Mouse (Mus musculus) gastrocnemius, adult 8-10 months (tissue): ENCODE measurements at regions not wholly inside any gene's neighbourhood (a gene's known extent, or its start where the extent isn't known, plus 50 kb on each side); places are given as distances from the start of the nearest gene placed in this dataset.
A peak's percentile ranks its signal among the peaks of the same experiment; 100 is the strongest.

Experiments
- DNase-seq, 2 experiments: peaks; one replicate each; pipeline ENCODE4 v3.0.0; 2022; ENCODE audit warnings: low spot score in 2 of 2

- peak; percentile 56 to 60 for DNase-seq
These were observed 51.2 kb upstream of the Tmem72 start for GRCm38 (mm10) chr6:116767738-116768522.

GRCm38 (mm10) chr6:116774954-116775675, 58.4 kb upstream of the Tmem72 start:
- no peak for DNase-seq

GRCm38 (mm10) chr6:116786553-116787335, 70.0 kb upstream of the Tmem72 start:
- DNase-seq: no peak

DNA sequence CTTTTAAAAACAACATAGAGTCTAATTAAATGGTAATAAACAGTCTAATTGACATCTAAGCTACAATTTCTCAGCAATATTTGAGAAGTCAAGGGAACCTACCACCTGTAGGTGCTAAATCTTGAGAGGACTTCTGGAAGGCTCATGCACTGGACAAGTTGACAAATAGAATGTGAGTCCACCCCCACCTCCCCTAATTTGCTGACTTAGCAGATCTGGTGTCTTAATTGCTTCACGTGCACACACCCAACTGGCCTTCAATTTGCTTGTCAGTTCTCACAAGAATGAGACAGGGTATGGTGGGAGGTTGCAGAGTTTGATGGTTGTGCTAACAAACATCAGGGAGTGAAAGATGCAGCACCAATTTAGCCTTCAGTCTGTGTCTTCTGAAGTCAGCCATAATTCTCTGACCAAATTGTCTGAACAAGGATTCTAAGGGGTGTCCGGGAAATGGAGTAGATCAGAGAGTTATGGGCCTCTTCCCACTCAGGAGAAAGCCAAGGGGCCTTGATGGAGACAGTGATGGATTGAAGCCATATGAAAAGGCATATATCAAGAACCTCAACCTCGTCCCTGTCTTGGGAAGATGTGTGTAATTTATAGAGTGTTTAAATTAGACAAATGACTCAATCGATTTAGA, 76.7 kb upstream of the Tmem72 start:
- DNase-seq: no peak

DNA sequence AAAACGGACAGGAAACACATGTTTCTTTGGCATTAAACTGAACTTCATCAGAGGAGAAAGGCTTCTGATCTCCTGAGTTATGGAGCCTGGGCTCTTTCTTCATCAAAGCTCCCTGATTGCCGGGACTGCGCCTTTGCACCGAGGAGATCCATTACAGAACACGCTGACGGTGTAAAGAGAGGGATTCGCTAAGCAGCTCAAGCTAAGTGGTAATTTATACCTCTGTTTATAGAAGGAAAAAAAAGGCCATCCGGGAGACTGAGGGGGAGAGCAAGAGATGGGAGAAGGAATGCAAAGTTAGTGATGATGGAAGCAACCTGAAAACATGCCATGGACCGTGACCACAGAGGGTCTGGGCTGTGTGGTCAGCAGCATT, 77.2 kb upstream of the Tmem72 start:
- DNase-seq: no peak

DNA sequence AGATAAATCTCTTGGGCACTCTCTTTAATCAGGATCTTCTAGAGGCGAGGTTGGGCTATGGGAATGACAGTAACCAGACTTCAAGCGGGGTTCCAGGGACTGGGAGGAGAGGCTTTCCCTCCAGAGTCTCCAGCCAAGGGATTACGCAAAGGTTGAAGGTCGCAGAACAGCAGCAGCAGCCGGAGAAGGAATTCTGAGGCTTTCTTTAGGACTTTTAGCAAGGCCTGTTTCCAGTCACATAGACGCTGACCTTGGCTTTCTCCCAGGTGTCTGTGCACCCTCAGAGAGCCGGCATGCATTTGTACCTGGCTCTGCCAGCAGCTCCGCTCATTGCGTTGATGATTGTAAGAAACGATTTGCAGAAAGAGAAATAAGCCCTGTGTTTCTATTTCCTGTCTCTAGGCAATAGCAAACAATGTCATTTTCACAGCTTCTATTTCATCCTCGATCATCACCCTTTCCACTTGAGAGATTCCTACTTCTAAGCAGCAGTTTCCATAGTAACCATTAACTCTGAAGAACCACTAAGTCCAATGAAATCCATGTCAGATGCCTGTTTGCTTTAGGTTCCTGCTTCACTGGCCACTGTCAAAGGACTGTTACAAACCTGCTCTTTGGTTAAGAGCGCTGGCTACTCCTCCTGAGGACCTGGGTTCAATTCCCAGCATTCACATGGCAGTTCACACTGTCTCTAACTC, 104.7 kb upstream of the Tmem72 start:
- peak in 1 of 2 experiments; percentile 8 for DNase-seq

GRCm38 (mm10) chr6:116822605-116823004, 105.9 kb upstream of the Tmem72 start:
- DNase-seq: no peak

GRCm38 (mm10) chr6:116825628-116826027, 108.9 kb upstream of the Tmem72 start:
- no peak for DNase-seq

DNA sequence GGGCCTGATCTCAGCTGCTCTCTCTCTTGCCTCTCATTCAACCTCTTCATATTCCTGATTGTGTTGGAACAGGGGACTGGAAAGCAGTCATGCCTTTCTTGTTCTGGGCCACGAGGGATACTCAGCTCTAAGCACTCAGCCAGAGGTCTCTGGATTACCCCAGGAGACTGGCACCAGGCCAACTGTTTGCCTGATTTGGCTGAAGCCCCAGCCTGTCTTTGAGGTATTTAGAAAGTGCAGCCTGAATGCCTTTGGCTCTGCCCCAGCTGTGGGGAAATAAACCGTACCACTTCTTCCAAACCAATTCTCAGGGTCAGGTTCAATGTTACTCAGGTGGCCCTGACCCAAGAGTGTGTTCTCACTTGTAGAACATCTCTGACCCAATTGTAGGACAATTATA, 112.6 kb upstream of the Tmem72 start:
- peak; percentile 22 to 41 for DNase-seq

- DNase-seq: no peak
These were observed 129.5 kb upstream of the Tmem72 start for GRCm38 (mm10) chr6:116845990-116846862.

DNA sequence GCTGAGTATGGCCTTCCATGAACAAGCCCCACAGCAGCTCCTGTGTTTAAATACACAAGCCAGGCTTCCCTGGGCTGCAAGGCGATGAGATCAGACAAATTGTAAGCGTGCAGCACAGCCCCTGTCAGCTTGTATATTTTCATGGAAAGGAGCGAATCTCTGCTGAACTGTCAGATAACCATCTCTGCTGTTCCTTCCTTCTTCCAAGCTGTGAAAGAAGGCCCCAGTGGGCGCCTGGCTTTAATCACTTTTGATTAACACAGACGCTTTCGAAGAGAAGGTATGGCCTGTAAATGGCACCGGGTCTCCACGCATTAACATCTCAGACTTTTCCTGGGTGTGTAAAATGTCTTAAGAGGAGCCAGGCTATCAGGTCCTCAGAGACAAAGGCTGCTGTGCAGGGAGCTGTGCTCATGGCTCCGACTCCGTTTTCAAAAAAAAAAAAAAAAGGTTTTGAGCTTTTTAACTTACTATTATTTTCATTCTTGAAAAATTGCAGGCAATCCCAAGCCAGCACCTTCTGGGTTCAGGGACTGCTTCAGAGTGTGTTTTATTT, 131.9 kb upstream of the Tmem72 start:
- no peak for DNase-seq

- no peak for DNase-seq
These were observed 137.3 kb upstream of the Tmem72 start for GRCm38 (mm10) chr6:116854029-116854428.

DNA sequence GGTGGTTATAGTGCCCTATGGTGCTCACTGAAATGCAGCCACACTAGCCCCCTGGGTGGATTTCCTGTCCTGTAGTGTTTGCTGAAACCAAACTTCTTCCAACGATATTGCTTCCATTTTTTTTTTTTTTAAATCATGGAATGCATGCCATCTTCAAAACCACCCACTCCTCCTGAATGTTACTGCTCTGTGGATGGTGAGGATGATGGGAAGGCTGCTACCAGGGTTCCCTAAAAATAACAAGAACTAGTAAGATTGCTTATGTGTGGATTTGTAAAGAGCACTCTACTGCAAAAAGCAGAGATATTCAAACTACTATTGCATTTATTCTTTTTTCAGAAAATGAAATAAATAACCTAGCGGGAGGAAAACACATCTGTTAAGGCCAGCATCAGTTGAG, 139.4 kb upstream of the Tmem72 start:
- DNase-seq: no peak

- no peak for DNase-seq
These were observed 140.3 kb upstream of the Tmem72 start for GRCm38 (mm10) chr6:116856917-116857491.

- DNase-seq: no peak
These were observed 146.4 kb upstream of the Tmem72 start for GRCm38 (mm10) chr6:116863130-116863529.

- DNase-seq: no peak
These were observed 146.9 kb upstream of the Tmem72 start for GRCm38 (mm10) chr6:116863626-116864025.

DNA sequence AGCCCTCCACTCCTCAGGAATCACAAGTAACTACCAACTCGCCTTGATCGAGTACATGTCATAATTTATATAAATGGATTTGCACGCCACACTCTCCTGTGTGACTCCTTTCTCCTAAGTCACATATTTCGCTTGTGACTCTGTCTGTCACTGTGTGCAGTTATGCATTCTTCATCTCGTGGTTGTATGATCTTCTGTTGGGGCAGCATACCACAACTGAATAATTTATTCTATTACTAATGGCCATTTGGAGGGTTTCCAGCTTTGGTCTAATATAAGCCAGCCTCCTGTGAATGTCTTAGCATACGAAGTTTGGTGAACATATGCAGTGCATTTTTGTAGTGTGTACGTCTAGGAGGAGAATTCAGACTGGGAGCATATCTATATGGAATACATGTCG, 176.6 kb upstream of the Tmem72 start:
- DNase-seq: no peak

DNA sequence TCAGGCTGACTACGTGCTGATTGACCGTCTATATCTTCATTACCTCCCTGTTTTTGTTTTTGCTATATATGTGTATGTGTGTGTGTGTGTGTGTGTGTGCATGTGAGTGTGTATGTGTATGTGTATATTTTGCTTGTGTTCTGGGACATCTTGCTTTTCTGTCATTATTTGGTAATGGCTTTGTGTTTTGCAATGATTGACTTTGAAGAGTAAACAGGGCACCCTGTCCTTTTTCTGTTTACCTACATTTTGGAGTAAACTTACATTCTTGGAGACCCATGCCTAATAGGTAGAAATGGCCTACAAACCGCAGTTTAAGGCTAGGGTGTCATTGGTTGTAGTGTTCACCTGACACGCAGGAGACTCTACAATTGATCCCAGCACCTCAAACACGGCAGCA, 177.5 kb upstream of the Tmem72 start:
- no peak for DNase-seq

- peak in 1 of 2 experiments; percentile 3 for DNase-seq
These were observed 178.4 kb upstream of the Tmem72 start for GRCm38 (mm10) chr6:116895114-116895513.
